Mouse (Mus musculus) G1E-ER4 (cell line): ENCODE results near the gene Amotl1. TPM values are rescaled to one million over a fixed set of nuclear protein-coding genes. Genes with fewer than 3 reads are reported as not detected.

ENCODE experiments used
- GATA1 ChIP-seq: IDR thresholded peaks from one replicate; pipeline ENCODE4 v1.8.0; 2012; ENCODE audit warnings: low read length, inconsistent platforms
- polyA plus RNA-seq: library from polyadenylated mRNA; stranded (reverse); fragments of >175 nt; gene quantifications from 2 replicates; pipeline ENCODE4 v1.2.3, GENCODE M21; 2012

Amotl1 gene
- polyA plus RNA-seq, 1 experiment = 2.1 TPM

DNA sequence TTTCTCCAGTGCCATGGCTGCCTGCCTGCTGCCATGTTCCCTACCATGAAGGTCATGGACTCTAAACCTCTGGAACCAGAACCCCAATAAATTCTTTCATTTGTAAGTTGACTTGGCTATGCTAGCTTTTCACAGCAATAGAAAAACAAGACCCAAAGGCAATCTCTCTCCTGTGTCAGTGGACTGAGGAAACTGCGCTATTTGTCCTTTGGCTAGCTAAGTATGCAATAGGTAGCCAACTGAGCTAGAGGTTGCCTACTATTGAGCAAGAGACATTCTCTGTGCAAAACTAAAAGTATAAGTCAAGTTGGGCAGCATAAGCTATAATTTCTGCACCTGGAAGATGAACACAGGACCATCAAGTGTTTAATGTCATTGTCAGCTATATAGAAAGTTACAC, 1.8 kb upstream of the Amotl1 start:
- TF ChIP-seq GATA1 = no peak

GRCm38 (mm10) chr9:14646061-14646460, 1.2 kb upstream of the Amotl1 start:
- TF ChIP-seq GATA1 = no peak

GRCm38 (mm10) chr9:14643328-14643727, 1.5 kb downstream of the Amotl1 start:
- no peak for TF ChIP-seq GATA1

- TF ChIP-seq GATA1 = no peak
These were observed 2.4 kb downstream of the Amotl1 start for GRCm38 (mm10) chr9:14642251-14643021.

- no peak for TF ChIP-seq GATA1
These were observed 3.4 kb downstream of the Amotl1 start for GRCm38 (mm10) chr9:14641310-14642067.

- TF ChIP-seq GATA1 = no peak
These were observed 8.6 kb downstream of the Amotl1 start for GRCm38 (mm10) chr9:14636244-14636643.

DNA sequence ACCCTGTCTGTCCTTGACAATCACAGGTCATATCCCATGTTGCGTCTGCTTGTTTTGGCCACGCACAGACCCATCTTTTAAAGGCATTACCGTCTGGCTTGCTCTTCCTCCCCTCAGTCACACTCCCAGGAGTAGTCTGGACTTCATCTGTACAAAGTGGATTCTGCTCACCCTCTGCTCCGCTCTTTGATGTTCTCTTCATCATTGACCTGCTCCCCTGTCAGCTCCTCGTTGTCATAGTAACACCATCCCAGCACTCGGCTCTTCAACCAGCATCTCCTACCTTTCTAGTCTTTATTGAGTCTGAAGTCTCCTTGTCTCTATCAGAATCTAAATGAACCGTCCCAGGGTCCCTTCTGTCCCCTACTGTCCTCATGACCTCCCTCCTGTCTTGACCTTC, 9.3 kb downstream of the Amotl1 start:
- TF ChIP-seq GATA1 = no peak

- TF ChIP-seq GATA1 = no peak
These were observed 10.7 kb downstream of the Amotl1 start for GRCm38 (mm10) chr9:14634155-14634554.

DNA sequence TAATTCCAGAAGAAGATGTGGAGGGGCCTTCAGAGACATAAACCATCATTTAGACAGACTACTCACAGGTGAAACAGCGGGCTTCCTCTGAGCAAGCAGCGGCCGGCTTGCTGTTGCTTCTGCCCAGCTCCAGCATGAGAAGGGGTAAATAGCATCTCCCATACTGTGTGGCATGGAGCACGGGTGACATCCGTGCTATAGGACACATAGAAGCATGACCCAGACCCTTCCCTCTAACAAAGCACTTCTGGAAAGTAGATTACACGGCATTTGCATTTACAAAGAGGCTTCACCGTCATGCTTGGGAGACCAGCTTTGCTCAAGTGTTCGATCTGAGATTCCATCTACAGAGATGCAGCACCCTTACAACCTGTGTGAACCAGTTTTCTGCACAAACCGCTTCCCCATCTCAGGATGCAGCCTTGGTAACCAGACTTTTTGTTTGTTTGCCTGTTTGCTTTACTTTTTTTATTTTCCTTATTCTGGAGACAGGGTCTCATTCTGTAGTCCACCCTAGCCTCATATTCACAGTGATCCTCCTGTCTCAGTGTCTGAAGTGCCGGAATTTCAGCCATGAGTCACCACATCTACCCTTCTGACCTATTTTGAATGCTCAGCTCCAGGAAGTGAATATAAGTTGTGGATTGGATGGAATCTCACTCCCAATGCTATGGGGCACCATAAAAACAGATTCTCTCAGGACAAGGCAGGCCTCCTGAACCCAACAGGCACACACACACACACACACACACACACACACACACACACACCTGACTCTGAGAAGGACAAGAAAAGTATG, 12.3 kb downstream of the Amotl1 start:
- TF ChIP-seq GATA1 = no peak

DNA sequence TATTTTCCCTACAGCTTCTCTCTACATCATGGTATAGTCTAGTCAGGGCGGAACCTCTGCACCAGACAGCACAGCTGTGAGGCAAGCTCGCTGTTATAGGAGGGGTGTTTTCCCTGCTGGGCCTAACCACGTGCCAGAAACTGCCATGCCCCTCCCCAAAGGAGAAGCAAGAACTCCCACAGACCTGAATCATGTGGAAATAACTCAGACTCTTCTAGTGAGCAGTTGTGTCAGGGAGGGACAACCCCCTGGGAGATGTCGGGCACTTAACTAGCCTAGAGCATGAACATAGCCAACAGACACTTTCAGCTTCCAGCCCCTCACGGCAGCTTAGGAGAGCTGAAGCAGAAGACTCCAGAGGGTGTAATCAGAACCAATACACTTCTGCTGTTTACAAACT, 13.1 kb downstream of the Amotl1 start:
- no peak for TF ChIP-seq GATA1

GRCm38 (mm10) chr9:14627525-14627924, 17.3 kb downstream of the Amotl1 start:
- no peak for TF ChIP-seq GATA1

- TF ChIP-seq GATA1 = no peak
These were observed 18.9 kb downstream of the Amotl1 start for GRCm38 (mm10) chr9:14625961-14626360.

DNA sequence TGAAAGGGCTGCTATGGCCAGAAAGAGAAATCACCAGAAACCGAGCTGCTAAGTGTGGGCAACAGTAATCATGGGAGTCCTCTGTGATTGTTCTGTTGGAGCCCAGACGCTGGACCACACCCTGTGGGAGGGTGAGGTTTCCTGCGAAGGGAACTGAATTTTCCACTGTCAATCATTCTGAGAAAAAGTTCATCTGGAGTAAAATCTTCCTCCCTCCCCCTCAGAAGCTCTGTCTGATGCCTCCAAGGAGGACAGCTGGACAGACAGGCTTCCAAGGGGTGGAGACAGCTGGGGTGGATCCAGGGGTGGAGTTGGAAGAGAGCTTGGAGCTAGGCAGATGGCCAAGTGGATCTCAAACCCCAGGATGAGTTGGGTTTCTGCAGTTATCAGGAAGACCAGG, 19.8 kb downstream of the Amotl1 start:
- TF ChIP-seq GATA1 = no peak

- no peak for TF ChIP-seq GATA1
These were observed 20.9 kb downstream of the Amotl1 start for GRCm38 (mm10) chr9:14623928-14624327.

- TF ChIP-seq GATA1 = no peak
These were observed 21.6 kb downstream of the Amotl1 start for GRCm38 (mm10) chr9:14623250-14623649.

GRCm38 (mm10) chr9:14622848-14623247, 22.0 kb downstream of the Amotl1 start:
- TF ChIP-seq GATA1 = no peak
